Mouse (Mus musculus): ENCODE results near the gene Zscan21. TPM values are rescaled to one million over a fixed set of nuclear protein-coding genes. Genes with fewer than 3 reads are reported as not detected.
"Not testable (repeated sequence)": the region's sequence is repeated elsewhere in the genome, so short reads cannot be mapped to it uniquely, and the experiment has no call there.

The Zscan21 gene
- polyA plus RNA-seq, 1 experiment: 10.9 TPM

DNA sequence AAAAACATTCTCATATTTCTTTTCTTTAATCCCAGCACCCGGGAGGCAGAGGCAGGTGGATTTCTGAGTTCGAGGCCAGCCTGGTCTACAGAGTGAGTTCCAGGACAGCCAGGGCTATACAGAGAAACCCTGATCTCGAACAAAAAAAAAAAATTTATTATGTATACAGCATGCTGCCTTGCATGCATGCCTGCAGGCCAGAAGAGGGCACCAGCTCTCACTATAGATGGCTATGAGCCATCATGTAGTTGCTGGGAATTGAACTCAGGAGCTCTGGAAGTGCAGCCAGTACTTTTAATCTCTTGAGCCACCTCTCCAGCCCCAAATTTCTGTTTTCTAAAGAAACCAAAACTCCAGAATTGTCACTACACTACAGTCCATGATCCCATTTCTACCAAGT, 26.4 kb upstream of the Zscan21 start:
- WGBS: 54% methylated on average over 3 of the region's 3 CpGs
- H3K4me3 ChIP-seq (ENCODE audit: insufficient read depth, low read depth, low read length): no peak overlapping the region
- H3K4me1 ChIP-seq (ENCODE audit: control insufficient read depth, insufficient read depth, low read length): peaks cover 15% of the 10 kb centered on the region
- TF ChIP-seq POLR2A (IDR thresholded peaks at IDR 0.05; ENCODE audit: low read depth, low read length) (no peak), CTCF (conservative IDR thresholded peaks at IDR 0.05; ENCODE audit: insufficient read depth, insufficient read length, low read depth, low read length) (peak; percentile 48)
- H3K36me3 ChIP-seq (ENCODE audit: control insufficient read depth, insufficient read depth, low read length): peaks cover 4% of the 10 kb centered on the region
- no peaks in the 10 kb centered on the region for H3K27me3 ChIP-seq (replicated peaks; ENCODE audit: control insufficient read depth, insufficient read depth, low read length)
- DNase-seq: peak; percentile 37
- no peak overlapping the region; the same call in 1 of the 2 replicates for H3K27ac ChIP-seq (ENCODE audit: insufficient read depth, low read depth, low read length)

DNA sequence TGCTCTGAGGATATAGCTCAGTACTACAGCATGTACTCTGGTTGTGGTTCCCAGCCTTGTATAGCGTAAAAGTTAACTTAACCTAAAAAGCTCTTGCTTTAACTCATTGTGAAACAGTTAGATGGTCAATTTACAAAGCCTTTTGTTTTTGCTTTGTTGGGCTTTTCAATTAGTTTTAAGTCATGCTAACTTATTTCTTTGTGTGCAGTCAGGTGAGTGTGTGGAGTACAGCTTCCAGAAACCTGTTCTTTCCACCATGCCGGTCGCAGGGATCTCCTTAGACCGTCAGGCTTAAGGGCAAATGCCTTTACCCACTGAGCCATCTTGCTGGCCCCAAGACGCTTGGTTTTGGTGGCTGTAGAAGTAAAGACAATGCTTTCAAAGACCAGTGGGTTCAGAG, 26.0 kb upstream of the Zscan21 start:
- Histone ChIP-seq H3K4me1 (ENCODE audit: control insufficient read depth, insufficient read depth, low read length) (peaks cover 15% of the 10 kb centered on the region), H3K27me3 (replicated peaks; ENCODE audit: control insufficient read depth, insufficient read depth, low read length) (no peaks in the 10 kb centered on the region), H3K36me3 (ENCODE audit: control insufficient read depth, insufficient read depth, low read length) (peaks cover 6% of the 10 kb centered on the region), H3K4me3 (ENCODE audit: insufficient read depth, low read depth, low read length) (no peak overlapping the region), H3K27ac (ENCODE audit: insufficient read depth, low read depth, low read length) (no peak overlapping the region)
- no peak for DNase-seq
- TF ChIP-seq POLR2A (IDR thresholded peaks at IDR 0.05; ENCODE audit: low read depth, low read length) (no peak), CTCF (conservative IDR thresholded peaks at IDR 0.05; ENCODE audit: insufficient read depth, insufficient read length, low read depth, low read length) (no peak)
- 72% methylated on average over 5 of the region's 5 CpGs for WGBS

DNA sequence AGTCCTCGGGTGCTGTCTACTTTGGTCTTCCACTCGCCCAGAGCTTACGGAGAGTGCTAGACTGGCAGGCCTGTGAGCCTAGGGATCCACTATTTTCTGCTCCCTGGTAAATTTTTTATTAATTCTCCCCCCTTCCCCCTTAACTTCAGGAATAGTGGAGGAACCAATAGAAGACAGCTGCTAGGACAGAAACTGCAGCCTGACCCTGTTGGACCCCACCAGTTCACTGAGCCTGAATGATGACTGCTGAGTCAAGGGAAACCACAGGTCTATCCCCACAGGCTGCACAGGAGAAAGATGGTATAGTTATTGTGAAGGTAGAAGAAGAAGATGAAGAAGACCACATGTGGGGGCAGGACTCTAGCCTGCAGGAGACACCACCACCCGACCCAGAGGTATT, 23.9 kb upstream of the Zscan21 start:
- no peak overlapping the region for H3K4me3 ChIP-seq (ENCODE audit: insufficient read depth, low read depth, low read length)
- WGBS: 69% methylated on average over 4 of the region's 4 CpGs
- no peak overlapping the region for H3K27ac ChIP-seq (ENCODE audit: insufficient read depth, low read depth, low read length)
- TF ChIP-seq POLR2A (IDR thresholded peaks at IDR 0.05; ENCODE audit: low read depth, low read length) (no peak), CTCF (conservative IDR thresholded peaks at IDR 0.05; ENCODE audit: insufficient read depth, insufficient read length, low read depth, low read length) (no peak)
- peaks cover 10% of the 10 kb centered on the region for H3K4me1 ChIP-seq (ENCODE audit: control insufficient read depth, insufficient read depth, low read length)
- peaks cover 10% of the 10 kb centered on the region for H3K36me3 ChIP-seq (ENCODE audit: control insufficient read depth, insufficient read depth, low read length)
- H3K27me3 ChIP-seq (replicated peaks; ENCODE audit: control insufficient read depth, insufficient read depth, low read length): no peaks in the 10 kb centered on the region
- DNase-seq: peak; percentile 64

DNA sequence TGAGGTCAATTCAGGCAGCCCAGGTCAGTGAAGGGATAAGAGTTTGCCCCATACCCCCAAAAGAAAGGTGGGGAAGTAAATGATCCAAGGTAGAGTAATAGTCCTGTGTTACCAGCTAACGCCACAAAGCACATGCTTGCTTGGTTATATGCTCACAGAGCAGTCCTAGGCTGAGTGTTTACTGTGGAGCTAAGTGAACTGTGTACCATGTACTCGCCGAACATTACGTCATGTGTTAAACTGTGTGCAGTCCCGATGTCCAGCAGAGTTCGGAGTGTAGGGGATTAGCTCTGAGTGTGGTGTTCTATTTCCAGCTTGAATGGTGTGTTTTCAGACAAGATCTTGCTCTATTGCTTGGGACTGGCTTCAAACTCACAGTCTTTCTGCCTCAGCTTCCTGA, 22.2 kb upstream of the Zscan21 start:
- Histone ChIP-seq H3K36me3 (ENCODE audit: control insufficient read depth, insufficient read depth, low read length) (peaks cover 15% of the 10 kb centered on the region), H3K27me3 (replicated peaks; ENCODE audit: control insufficient read depth, insufficient read depth, low read length) (no peaks in the 10 kb centered on the region), H3K27ac (ENCODE audit: insufficient read depth, low read depth, low read length) (no peak overlapping the region), H3K4me1 (ENCODE audit: control insufficient read depth, insufficient read depth, low read length) (no peaks in the 10 kb centered on the region; the same call in 1 of the 2 replicates), H3K4me3 (ENCODE audit: insufficient read depth, low read depth, low read length) (no peak overlapping the region)
- WGBS: 85% methylated on average over 6 of the region's 6 CpGs
- no peak for DNase-seq
- TF ChIP-seq CTCF (conservative IDR thresholded peaks at IDR 0.05; ENCODE audit: insufficient read depth, insufficient read length, low read depth, low read length): no peak

DNA sequence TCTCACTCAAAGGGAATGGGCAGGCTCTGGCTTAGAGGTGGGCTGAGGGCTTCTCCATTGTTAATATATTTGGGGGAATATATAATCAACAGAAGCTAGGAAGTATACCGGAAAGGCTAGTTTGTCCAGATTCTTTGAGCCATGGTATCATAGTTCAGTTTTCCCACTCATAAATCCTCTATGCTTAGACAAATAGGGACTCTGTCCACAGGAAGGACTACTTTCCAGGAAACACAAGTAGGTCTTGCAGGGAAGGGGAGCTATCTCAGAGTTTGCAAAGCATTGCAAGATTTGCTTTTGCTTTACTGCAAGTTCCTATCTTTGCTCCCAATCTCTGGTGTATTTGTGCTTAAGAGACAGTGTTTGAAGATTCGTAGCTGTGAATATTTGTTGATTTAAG, 11.7 kb upstream of the Zscan21 start:
- Histone ChIP-seq H3K27ac (ENCODE audit: insufficient read depth, low read depth, low read length) (peak overlapping the region; percentile 68), H3K27me3 (replicated peaks; ENCODE audit: control insufficient read depth, insufficient read depth, low read length) (no peaks in the 10 kb centered on the region), H3K36me3 (ENCODE audit: control insufficient read depth, insufficient read depth, low read length) (peaks cover 17% of the 10 kb centered on the region), H3K4me1 (ENCODE audit: control insufficient read depth, insufficient read depth, low read length) (peaks cover 3% of the 10 kb centered on the region; the same call in 1 of the 2 replicates), H3K4me3 (ENCODE audit: insufficient read depth, low read depth, low read length) (no peak overlapping the region)
- no peak for TF ChIP-seq POLR2A (IDR thresholded peaks at IDR 0.05; ENCODE audit: low read depth, low read length)
- no peak for TF ChIP-seq CTCF (conservative IDR thresholded peaks at IDR 0.05; ENCODE audit: insufficient read depth, insufficient read length, low read depth, low read length)
- DNase-seq: no peak
- 54% methylated on average over 2 of the region's 2 CpGs for WGBS

DNA sequence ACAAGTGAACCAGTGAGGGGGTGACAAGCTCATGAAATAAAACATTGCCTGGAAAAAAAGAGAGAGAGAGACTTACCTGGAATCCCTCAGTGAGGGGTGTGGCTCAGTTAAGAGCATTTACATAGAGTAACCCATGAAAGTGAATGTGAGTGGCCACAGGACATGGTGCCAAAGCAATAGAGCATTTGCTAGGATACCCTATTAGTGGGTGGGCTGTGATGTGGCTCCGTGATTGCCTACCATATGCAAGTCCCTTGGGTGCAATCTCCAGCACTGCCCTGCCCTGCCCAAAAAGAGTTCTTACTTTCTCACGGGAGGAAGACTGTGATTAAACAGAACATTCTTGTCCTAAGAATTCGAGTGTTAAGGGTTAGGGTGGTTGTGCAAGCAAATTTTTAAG, 9.6 kb upstream of the Zscan21 start:
- Histone ChIP-seq H3K27me3 (replicated peaks; ENCODE audit: control insufficient read depth, insufficient read depth, low read length) (no peaks in the 10 kb centered on the region), H3K27ac (ENCODE audit: insufficient read depth, low read depth, low read length) (no peak overlapping the region), H3K4me1 (ENCODE audit: control insufficient read depth, insufficient read depth, low read length) (peaks cover 3% of the 10 kb centered on the region; the same call in 1 of the 2 replicates), H3K4me3 (ENCODE audit: insufficient read depth, low read depth, low read length) (no peak overlapping the region), H3K36me3 (ENCODE audit: control insufficient read depth, insufficient read depth, low read length) (peaks cover 9% of the 10 kb centered on the region)
- TF ChIP-seq POLR2A (IDR thresholded peaks at IDR 0.05; ENCODE audit: low read depth, low read length) (no peak), CTCF (conservative IDR thresholded peaks at IDR 0.05; ENCODE audit: insufficient read depth, insufficient read length, low read depth, low read length) (no peak)
- WGBS: 56% methylated on average over 3 of the region's 3 CpGs
- no peak for DNase-seq

DNA sequence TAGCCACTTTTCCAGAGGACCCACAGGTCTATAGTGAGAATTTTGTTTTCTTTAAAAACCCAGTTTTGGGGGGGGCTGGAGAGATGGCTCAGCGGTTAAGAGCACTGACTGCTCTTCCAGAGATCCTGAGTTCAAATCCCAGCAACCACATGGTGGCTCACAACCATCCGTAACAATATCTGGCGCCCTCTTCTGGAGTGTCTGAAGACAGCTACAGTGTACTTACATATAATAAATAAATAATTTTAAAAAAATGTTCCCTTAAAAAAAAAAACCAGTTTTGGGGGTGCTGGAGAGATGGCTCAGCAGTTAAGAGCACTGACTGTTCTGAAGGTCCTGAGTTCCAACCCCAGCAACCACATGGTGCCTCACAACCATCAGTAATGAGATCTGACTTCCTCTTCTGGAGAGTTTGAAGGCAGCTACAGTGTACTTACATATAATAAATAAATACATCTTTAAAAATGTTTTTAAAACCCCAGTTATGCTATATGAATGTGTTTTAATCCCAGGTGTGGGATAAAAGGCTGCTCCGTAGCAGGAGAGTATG, 6.8 kb upstream of the Zscan21 start:
- H3K4me3 ChIP-seq (ENCODE audit: insufficient read depth, low read depth, low read length); H3K4me1 ChIP-seq (ENCODE audit: control insufficient read depth, insufficient read depth, low read length); H3K36me3 ChIP-seq (ENCODE audit: control insufficient read depth, insufficient read depth, low read length); H3K27me3 ChIP-seq (replicated peaks; ENCODE audit: control insufficient read depth, insufficient read depth, low read length); DNase-seq; H3K27ac ChIP-seq (ENCODE audit: insufficient read depth, low read depth, low read length): not testable (repeated sequence)
- 63% methylated on average over 4 of the region's 4 CpGs for WGBS

Measured in kidney, adult 2 months (tissue).